Mouse (Mus musculus) intestine, embryonic 16.5 days (tissue): ENCODE measurements around the gene Clybl. TPM values are rescaled to one million over a fixed set of nuclear protein-coding genes. Genes with fewer than 3 reads are reported as not detected.

Source experiments
- ATAC-seq: fragments of 200-750 bp; cut with Nextera tagmentation; 2 replicates; pipeline ENCODE4 v1.8.0; 2017; ENCODE audit warnings: moderate TSS enrichment, moderate library complexity
- H3K27ac ChIP-seq: fragments of 300-500 bp; sonication (generic); 2 replicates; pipeline ENCODE4 v1.5.1; 2014; ENCODE audit warnings: mild to moderate bottlenecking, low read length
- H3K27me3 ChIP-seq: fragments of 300-500 bp; sonication (generic); replicated peaks from 2 replicates; pipeline ENCODE4 v1.6.1; 2014; ENCODE audit warnings: low read length, control low read depth, mixed read lengths; ENCODE audit not compliant: control insufficient read depth, insufficient read depth
- H3K36me3 ChIP-seq: fragments of 300-500 bp; sonication (generic); 2 replicates; pipeline ENCODE4 v1.6.1; 2014; ENCODE audit warnings: low read length, control low read depth; ENCODE audit not compliant: control insufficient read depth, insufficient read depth
- H3K4me1 ChIP-seq: fragments of 300-500 bp; sonication (generic); 2 replicates; pipeline ENCODE4 v1.6.1; 2014; ENCODE audit warnings: low read length, control low read depth, mixed read lengths; ENCODE audit not compliant: control insufficient read depth, insufficient read depth
- H3K4me2 ChIP-seq: fragments of 300-500 bp; sonication (generic); 2 replicates; pipeline ENCODE4 v1.6.1; 2014; ENCODE audit warnings: low read depth, low read length, control low read depth
- H3K4me3 ChIP-seq: fragments of 300-500 bp; sonication (generic); 2 replicates; pipeline ENCODE4 v1.5.1; 2014; ENCODE audit warnings: mild to moderate bottlenecking, low read length
- H3K9ac ChIP-seq: fragments of 300-500 bp; sonication (generic); 2 replicates; pipeline ENCODE4 v1.6.1; 2014; ENCODE audit warnings: low read depth, low read length
- H3K9me3 ChIP-seq: fragments of 300-500 bp; sonication (generic); 2 replicates; pipeline ENCODE4 v1.6.1; 2016; ENCODE audit warnings: low read length, control low read depth; ENCODE audit not compliant: control insufficient read depth
- WGBS: fragments of 180-500 bp; shearing (Covaris S2); extraction: QIAGEN DNeasy Blood & Tissue Kit; methylation state at CpG from one replicate; pipeline ENCODE4 v1.1.7; 2014; 5-methylcytosine and 5-hydroxymethylcytosine counted together
- polyA plus RNA-seq: library from polyadenylated mRNA; unstranded; fragments of >200 nt; fragmentation: Nextera tagmentation; extraction: Ambion mirVana; gene quantifications from 2 replicates; pipeline ENCODE4 v1.2.1, GENCODE M21; 2015

Gene Clybl
- polyA plus RNA-seq, 1 experiment from 2014 or later, result 38.7 TPM

DNA sequence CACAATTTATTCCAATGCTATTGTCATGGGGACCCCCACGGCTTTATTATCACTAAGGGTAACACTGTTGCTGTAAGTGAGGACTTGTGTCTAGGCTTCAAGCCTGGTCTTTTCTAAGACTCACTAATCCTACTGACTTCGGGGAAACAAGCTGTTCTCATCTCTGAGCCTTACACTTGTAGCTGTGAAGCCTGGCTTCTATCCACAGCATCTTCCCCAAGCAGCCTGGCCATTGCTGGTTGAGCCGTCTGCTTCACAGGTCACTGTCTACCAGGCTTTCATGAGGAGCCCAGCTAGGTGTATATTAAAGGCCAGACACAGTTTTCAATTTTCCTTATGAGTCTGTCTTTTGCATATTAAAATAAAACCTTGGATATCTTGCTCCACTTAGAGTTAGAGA, 177.1 kb downstream of the Clybl start:
- ATAC-seq, result no peak
- Histone ChIP-seq H3K4me1 (no peaks in the 10 kb centered on the region), H3K4me2 (no peak overlapping the region), H3K27me3 (no peaks in the 10 kb centered on the region), H3K36me3 (no peaks in the 10 kb centered on the region), H3K9ac (no peak overlapping the region), H3K9me3 (no peaks in the 10 kb centered on the region), H3K4me3 (no peak overlapping the region), H3K27ac (no peak overlapping the region)
- 77% methylated on average over 3 of the region's 3 CpGs for WGBS

DNA sequence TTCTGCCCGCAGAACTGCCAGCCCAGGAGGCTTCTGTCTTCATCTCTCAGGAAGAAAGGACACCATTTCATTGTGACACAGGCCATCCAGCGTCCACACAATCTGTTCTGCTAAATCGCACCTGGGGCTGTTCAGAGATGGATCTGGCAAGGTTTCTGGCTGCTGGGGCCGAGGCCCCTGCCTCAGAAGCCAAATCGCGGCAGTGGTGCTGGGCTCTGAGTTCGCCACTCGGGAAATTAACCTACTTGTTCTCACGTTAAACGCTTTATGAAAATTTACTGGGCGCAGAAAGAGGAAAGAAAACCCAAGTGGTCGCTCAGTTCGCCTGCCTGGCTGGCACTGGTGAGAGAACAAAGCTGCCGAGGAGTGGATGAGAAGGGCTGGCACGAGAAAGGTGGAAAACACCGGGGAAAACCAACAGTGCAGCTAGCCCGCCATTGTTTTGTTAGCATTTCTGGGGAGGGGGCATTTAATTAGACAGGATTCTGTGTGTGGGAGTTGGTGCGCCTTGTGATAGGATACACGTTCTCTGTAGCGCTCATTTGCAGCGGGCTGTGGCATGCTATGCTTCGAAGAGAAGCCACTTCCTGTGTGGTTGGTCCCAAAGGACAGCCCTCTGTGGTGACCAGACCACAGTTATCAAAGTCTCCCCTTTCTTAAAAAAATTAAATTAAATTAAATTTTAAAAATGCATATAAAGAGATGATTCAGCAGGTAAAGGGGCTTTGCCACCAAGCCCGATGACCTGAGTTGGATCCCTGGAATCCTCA, 177.8 kb downstream of the Clybl start:
- Histone ChIP-seq H3K4me3 (no peak overlapping the region), H3K36me3 (no peaks in the 10 kb centered on the region), H3K9ac (no peak overlapping the region), H3K9me3 (no peaks in the 10 kb centered on the region), H3K27me3 (no peaks in the 10 kb centered on the region), H3K4me2 (no peak overlapping the region), H3K4me1 (no peaks in the 10 kb centered on the region), H3K27ac (no peak overlapping the region)
- 85% methylated on average over 23 of the region's 23 CpGs for WGBS
- no peak for ATAC-seq

DNA sequence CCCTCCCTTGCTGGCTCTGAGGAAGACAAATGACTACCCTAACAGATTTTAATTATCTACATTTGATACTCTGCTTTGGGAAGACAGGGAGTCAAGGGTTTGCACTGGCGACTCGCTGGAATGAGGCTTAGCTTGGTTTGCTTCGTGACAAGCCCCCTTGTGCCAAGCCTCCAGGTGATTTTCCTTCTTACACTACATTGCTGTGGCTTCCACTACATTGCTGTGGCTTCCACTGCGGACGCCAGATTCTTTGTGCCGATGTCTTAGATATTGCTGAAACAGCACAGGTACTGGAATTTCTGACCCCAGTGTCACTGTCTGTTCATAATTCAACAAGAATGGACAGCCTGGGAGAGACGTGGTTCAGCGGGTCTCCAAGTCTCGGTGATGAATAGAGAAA, 180.3 kb downstream of the Clybl start:
- no peaks in the 10 kb centered on the region for H3K9me3 ChIP-seq
- H3K4me1 ChIP-seq, result no peaks in the 10 kb centered on the region
- H3K9ac ChIP-seq, result no peak overlapping the region
- H3K4me2 ChIP-seq, result no peak overlapping the region
- H3K27ac ChIP-seq, result no peak overlapping the region
- no peaks in the 10 kb centered on the region for H3K36me3 ChIP-seq
- H3K27me3 ChIP-seq, result no peaks in the 10 kb centered on the region
- H3K4me3 ChIP-seq, result no peak overlapping the region
- no peak for ATAC-seq
- 69% methylated on average over 9 of the region's 9 CpGs for WGBS

DNA sequence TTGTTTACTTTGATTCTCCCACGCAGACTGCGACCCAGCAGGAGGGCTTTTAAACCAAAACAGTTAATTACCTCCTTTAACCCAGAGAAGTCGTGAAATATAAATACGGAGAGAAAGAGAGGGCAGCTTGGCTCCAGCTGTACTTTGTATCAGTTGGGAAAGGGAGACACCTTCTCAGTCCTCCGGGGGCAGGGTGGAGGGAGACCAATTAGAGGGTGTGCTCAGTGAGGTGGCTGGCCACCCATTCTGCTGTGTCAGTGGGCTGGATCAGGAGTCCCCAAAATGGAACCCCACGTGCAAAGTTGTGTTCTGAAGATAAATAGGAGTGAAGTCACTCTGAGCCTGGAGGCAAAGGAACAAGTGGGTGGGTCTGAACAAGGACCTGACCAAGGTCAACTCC, 181.7 kb downstream of the Clybl start:
- H3K27ac ChIP-seq, result no peak overlapping the region
- WGBS, result 29% methylated on average over 6 of the region's 6 CpGs
- no peaks in the 10 kb centered on the region for H3K9me3 ChIP-seq
- H3K4me1 ChIP-seq, result no peaks in the 10 kb centered on the region
- no peak overlapping the region for H3K9ac ChIP-seq
- no peaks in the 10 kb centered on the region for H3K27me3 ChIP-seq
- H3K36me3 ChIP-seq, result no peaks in the 10 kb centered on the region
- H3K4me2 ChIP-seq, result no peak overlapping the region
- no peak for ATAC-seq
- no peak overlapping the region for H3K4me3 ChIP-seq

DNA sequence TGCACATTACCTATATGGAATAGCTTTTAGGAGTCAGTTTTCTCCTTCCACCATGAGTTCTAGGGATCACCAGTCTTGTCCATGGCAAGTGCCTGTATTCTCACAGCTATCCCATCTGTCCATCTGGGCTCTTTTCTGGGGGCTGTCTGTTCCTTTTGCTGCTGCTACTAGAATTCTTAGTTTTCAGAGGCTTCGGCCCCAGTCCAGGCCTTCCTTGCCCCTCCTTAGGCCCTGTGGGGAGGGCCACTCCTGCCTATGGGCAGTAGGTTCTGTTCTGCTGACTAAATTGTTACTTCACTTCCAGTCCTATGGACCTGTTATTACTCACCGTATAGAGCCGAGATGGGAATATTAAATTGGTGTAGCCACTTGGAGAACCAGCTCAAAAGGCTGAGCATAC, 182.5 kb downstream of the Clybl start:
- H3K27ac ChIP-seq, result no peak overlapping the region
- H3K9me3 ChIP-seq, result no peaks in the 10 kb centered on the region
- no peaks in the 10 kb centered on the region for H3K36me3 ChIP-seq
- no peaks in the 10 kb centered on the region for H3K27me3 ChIP-seq
- no peak overlapping the region for H3K9ac ChIP-seq
- H3K4me3 ChIP-seq, result no peak overlapping the region
- 91% methylated on average over 3 of the region's 3 CpGs for WGBS
- H3K4me2 ChIP-seq, result no peak overlapping the region
- ATAC-seq, result no peak
- no peaks in the 10 kb centered on the region for H3K4me1 ChIP-seq

DNA sequence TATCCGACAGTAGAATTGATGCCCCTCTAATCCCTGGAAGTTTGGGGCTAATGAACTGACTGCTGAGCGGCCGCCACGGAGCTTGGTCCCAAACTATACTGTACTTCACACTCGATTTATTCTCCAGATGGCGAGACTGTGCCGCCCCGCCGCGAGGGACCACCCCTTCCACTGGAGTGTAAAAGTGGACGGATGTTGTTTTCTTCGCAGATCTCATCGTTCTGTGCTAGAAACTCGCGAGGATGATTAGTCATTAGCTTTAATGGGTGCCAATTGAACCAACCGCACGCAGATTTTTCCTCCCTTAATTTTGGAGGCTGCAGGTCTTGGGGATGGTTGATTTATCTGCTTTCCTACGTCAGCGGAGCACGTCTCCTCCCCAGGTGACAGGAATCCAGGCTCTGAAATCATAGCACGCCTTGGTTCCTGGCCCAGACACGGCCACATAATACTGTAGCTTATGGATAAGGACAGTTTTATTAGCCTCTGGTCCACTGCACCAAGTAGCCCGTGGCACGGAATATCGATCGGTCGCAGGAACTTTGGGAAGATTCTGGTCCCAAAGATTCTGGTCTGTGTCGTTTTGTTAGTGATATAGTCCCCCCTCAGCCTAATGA, 185.9 kb downstream of the Clybl start:
- H3K9ac ChIP-seq, result no peak overlapping the region
- H3K4me3 ChIP-seq, result no peak overlapping the region
- H3K27ac ChIP-seq, result no peak overlapping the region
- 83% methylated on average over 28 of the region's 28 CpGs for WGBS
- no peaks in the 10 kb centered on the region for H3K4me1 ChIP-seq
- no peak for ATAC-seq
- H3K4me2 ChIP-seq, result no peak overlapping the region
- no peaks in the 10 kb centered on the region for H3K9me3 ChIP-seq
- no peaks in the 10 kb centered on the region for H3K36me3 ChIP-seq
- H3K27me3 ChIP-seq, result no peaks in the 10 kb centered on the region

DNA sequence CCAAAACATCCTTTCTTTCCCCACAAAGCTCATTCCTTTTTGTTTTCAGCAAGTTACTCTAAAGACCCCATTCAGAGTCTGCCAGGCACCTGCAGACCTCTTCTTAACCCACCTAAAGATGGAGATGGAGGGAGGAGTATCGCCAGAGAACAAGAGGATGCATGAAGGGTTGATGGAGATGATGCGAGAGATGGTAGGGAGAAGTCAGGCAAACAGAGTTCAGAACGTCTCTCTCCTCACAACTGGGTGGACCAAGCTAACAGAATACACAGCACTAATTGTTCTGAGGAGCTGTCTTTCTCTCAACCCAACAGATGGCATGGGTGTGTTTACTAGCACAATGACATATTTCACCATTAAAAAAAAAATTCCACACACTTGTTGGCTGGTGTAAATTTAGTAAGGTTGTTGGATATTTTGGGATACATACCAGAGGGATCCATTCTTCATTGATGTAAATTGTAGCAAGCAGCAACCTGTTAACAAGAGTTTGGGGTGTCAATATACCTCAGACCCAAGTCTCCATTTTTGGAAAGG, 186.4 kb downstream of the Clybl start:
- no peak overlapping the region for H3K9ac ChIP-seq
- no peak overlapping the region for H3K4me3 ChIP-seq
- no peaks in the 10 kb centered on the region for H3K4me1 ChIP-seq
- 73% methylated on average over 3 of the region's 3 CpGs for WGBS
- H3K4me2 ChIP-seq, result no peak overlapping the region
- H3K9me3 ChIP-seq, result no peaks in the 10 kb centered on the region
- ATAC-seq, result no peak
- H3K27ac ChIP-seq, result no peak overlapping the region
- no peaks in the 10 kb centered on the region for H3K27me3 ChIP-seq
- H3K36me3 ChIP-seq, result no peaks in the 10 kb centered on the region

DNA sequence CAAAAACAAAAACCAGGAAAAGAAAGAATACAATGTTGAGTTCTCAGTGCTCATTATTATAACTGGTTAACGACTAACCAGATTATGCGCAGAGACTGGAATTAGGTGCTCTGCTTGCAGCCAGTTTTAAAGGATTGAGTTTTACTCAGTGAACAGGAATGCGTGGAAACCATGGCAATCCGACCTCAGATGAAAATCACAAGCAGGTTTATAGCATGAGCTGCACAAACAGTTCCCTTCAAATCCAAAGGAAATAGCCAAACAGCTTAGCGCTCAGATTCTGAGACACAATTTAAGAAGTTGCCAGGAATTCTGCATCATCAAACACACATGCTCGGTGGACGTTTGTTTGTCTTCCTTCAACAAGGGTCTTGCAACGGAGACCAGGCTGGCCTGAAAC, 187.0 kb downstream of the Clybl start:
- H3K27me3 ChIP-seq, result no peaks in the 10 kb centered on the region
- H3K9me3 ChIP-seq, result no peaks in the 10 kb centered on the region
- no peaks in the 10 kb centered on the region for H3K36me3 ChIP-seq
- no peak for ATAC-seq
- no peak overlapping the region for H3K4me2 ChIP-seq
- H3K27ac ChIP-seq, result no peak overlapping the region
- H3K9ac ChIP-seq, result no peak overlapping the region
- WGBS, result 77% methylated on average over 8 of the region's 8 CpGs
- H3K4me3 ChIP-seq, result no peak overlapping the region
- no peaks in the 10 kb centered on the region for H3K4me1 ChIP-seq

DNA sequence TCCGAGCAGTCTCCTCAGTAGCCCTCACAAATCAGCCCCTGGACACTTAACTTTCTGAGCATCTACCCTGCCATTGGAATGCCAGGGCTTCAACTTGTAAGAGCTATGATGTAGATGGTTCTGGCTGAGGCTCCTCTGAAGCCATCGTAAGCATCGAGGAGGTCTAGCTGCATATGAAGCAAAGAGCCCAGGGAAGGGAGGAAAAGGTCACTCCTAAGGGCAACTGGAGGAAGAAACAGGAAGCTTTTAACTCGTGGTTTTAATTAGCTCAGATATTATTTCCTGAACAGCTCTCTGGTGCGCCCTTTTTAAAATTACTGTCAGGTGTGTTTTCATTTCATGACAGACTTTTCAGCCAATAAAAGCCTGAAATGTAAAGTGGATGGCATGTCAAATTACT, 190.5 kb downstream of the Clybl start:
- no peaks in the 10 kb centered on the region for H3K36me3 ChIP-seq
- ATAC-seq, result no peak
- no peaks in the 10 kb centered on the region for H3K9me3 ChIP-seq
- H3K4me2 ChIP-seq, result no peak overlapping the region
- 61% methylated on average over 5 of the region's 5 CpGs for WGBS
- no peak overlapping the region for H3K4me3 ChIP-seq
- no peak overlapping the region for H3K9ac ChIP-seq
- H3K27me3 ChIP-seq, result no peaks in the 10 kb centered on the region
- no peaks in the 10 kb centered on the region for H3K4me1 ChIP-seq
- H3K27ac ChIP-seq, result no peak overlapping the region
